Mouse (Mus musculus): ENCODE measurements around the gene Nceh1. TPM values are rescaled to one million over a fixed set of nuclear protein-coding genes. Genes with fewer than 3 reads are reported as not detected.
"Not testable (repeated sequence)": the region's sequence is repeated elsewhere in the genome, so short reads cannot be mapped to it uniquely, and the experiment has no call there.

Nceh1 gene
- polyA plus RNA-seq, 1 experiment: 2.4 TPM

- Histone ChIP-seq H3K36me3 (ENCODE audit: control insufficient read depth, insufficient read depth, low read length) (no peaks in the 10 kb centered on the region), H3K4me1 (ENCODE audit: control insufficient read depth, insufficient read depth, low read length) (no peaks in the 10 kb centered on the region), H3K4me3 (ENCODE audit: control insufficient read depth, low read depth, low read length) (no peak overlapping the region), H3K27ac (ENCODE audit: control insufficient read depth, insufficient read depth, low read depth, low read length) (no peak overlapping the region), H3K27me3 (ENCODE audit: control insufficient read depth, insufficient read depth, low read length) (no peaks in the 10 kb centered on the region)
- TF ChIP-seq CTCF (IDR thresholded peaks at IDR 0.05; ENCODE audit: control insufficient read depth, insufficient read depth, insufficient replicate concordance, low read depth, low read length) (no peak), POLR2A (IDR thresholded peaks at IDR 0.05; ENCODE audit: control insufficient read depth, low read depth, low read length) (no peak)
Measured at GRCm38 (mm10) chr3:27267887-27268286, 85.1 kb downstream of the Nceh1 start.

- TF ChIP-seq CTCF (IDR thresholded peaks at IDR 0.05; ENCODE audit: control insufficient read depth, insufficient read depth, insufficient replicate concordance, low read depth, low read length): no peak
- Histone ChIP-seq H3K36me3 (ENCODE audit: control insufficient read depth, insufficient read depth, low read length) (no peaks in the 10 kb centered on the region), H3K4me1 (ENCODE audit: control insufficient read depth, insufficient read depth, low read length) (no peaks in the 10 kb centered on the region), H3K27me3 (ENCODE audit: control insufficient read depth, insufficient read depth, low read length) (no peaks in the 10 kb centered on the region), H3K27ac (ENCODE audit: control insufficient read depth, insufficient read depth, low read depth, low read length) (no peak overlapping the region), H3K4me3 (ENCODE audit: control insufficient read depth, low read depth, low read length) (no peak overlapping the region)
Measured at GRCm38 (mm10) chr3:27269151-27269550, 86.4 kb downstream of the Nceh1 start.

DNA sequence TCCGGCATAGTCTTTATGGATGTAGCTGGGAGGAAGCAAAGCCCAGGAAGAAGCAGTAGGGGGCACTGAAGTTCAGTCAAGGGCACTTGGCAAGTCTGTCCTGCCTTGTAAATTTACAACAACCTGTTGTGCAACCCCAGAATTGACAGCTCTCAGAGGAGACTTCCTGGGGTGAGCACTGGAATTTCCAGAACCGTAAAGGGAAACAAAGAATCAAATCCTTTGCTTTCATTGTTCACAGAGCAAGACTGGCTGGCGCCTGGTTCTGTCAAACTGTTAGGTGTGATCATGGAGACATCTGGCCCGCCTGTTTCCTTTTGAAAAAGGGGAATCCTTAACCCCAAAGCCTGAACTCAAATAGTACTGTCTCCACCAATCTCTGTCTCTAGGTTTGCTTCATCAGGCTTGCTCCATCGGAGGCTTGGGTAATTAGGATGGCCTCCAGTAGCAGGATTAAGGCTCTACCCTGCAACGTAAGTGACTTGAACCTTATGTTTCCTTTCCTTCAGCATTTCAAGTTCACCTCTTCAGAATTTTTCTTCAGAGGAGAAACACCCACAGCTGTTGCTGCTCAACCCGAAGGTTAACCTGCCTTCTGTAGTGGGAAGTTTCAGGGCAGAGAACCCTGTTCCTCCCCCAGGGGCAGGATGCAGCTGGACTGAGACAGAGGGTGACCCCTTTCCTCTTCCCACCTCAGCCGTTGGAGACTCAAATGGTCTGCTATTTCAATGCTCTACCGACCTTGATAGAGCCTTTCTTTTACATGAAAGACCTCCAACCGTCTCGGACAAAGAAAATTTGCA is 87.6 kb downstream of the Nceh1 start:
- peak; percentile 12; the same call in 1 of the 2 replicates for TF ChIP-seq CTCF (IDR thresholded peaks at IDR 0.05; ENCODE audit: control insufficient read depth, insufficient read depth, insufficient replicate concordance, low read depth, low read length)
- no peak for TF ChIP-seq POLR2A (IDR thresholded peaks at IDR 0.05; ENCODE audit: control insufficient read depth, low read depth, low read length)
- H3K27ac ChIP-seq (ENCODE audit: control insufficient read depth, insufficient read depth, low read depth, low read length): no peak overlapping the region
- no peaks in the 10 kb centered on the region for H3K4me1 ChIP-seq (ENCODE audit: control insufficient read depth, insufficient read depth, low read length)
- no peaks in the 10 kb centered on the region for H3K27me3 ChIP-seq (ENCODE audit: control insufficient read depth, insufficient read depth, low read length)
- no peak overlapping the region for H3K4me3 ChIP-seq (ENCODE audit: control insufficient read depth, low read depth, low read length)
- H3K36me3 ChIP-seq (ENCODE audit: control insufficient read depth, insufficient read depth, low read length): no peaks in the 10 kb centered on the region

DNA sequence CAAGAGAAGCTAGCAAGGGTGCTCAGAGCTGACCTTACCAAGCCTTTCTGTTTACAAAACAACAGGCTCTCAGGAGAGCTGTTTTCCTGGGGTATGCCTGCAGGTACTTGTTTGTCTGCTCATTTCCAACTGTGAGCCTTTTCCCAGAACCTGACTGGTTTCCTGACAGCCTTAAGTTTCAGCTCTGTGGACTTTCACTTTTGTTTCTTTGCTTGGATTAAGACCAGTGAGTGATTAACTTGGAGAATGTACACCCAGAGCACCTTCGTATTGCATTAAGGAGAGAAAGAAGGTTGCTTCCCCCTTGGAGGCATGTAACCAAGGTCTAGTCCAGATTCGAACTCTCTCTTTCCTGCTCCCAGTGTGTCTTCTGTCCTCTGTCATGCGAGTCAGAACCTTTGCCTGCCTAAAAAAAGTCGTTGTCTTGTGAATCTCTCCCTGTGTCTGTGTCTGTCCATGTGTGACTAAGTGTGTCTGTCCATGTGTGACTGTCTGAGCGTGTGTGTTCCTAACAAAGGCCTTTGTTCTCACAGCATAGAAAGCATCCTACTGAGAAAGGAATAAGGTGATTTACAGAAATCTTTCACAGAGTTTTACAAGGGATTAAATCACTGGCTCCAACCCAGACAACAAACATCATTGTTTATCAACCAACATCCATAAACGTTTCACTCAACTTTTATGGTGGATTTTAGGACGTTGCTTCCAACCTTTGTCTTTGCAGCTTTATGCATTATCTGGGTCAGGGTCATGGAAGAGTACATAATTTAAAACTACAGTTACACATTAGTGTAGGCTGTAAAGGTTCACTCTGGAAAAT is 90.4 kb downstream of the Nceh1 start:
- Histone ChIP-seq H3K4me1 (ENCODE audit: control insufficient read depth, insufficient read depth, low read length) (no peaks in the 10 kb centered on the region), H3K4me3 (ENCODE audit: control insufficient read depth, low read depth, low read length) (no peak overlapping the region), H3K36me3 (ENCODE audit: control insufficient read depth, insufficient read depth, low read length) (no peaks in the 10 kb centered on the region), H3K27me3 (ENCODE audit: control insufficient read depth, insufficient read depth, low read length) (no peaks in the 10 kb centered on the region), H3K27ac (ENCODE audit: control insufficient read depth, insufficient read depth, low read depth, low read length) (no peak overlapping the region)
- TF ChIP-seq CTCF (IDR thresholded peaks at IDR 0.05; ENCODE audit: control insufficient read depth, insufficient read depth, insufficient replicate concordance, low read depth, low read length): no peak
- no peak for TF ChIP-seq POLR2A (IDR thresholded peaks at IDR 0.05; ENCODE audit: control insufficient read depth, low read depth, low read length)

- not testable (repeated sequence) for H3K4me3 ChIP-seq (ENCODE audit: control insufficient read depth, low read depth, low read length); H3K27me3 ChIP-seq (ENCODE audit: control insufficient read depth, insufficient read depth, low read length); H3K4me1 ChIP-seq (ENCODE audit: control insufficient read depth, insufficient read depth, low read length); H3K36me3 ChIP-seq (ENCODE audit: control insufficient read depth, insufficient read depth, low read length); H3K27ac ChIP-seq (ENCODE audit: control insufficient read depth, insufficient read depth, low read depth, low read length)
Measured at GRCm38 (mm10) chr3:27279286-27279925, 96.6 kb downstream of the Nceh1 start.

GRCm38 (mm10) chr3:27280280-27280749 is 97.5 kb downstream of the Nceh1 start:
- TF ChIP-seq CTCF (IDR thresholded peaks at IDR 0.05; ENCODE audit: control insufficient read depth, insufficient read depth, insufficient replicate concordance, low read depth, low read length) (no peak), POLR2A (IDR thresholded peaks at IDR 0.05; ENCODE audit: control insufficient read depth, low read depth, low read length) (no peak)
- peaks cover 2% of the 10 kb centered on the region; the same call in 1 of the 2 replicates for H3K4me1 ChIP-seq (ENCODE audit: control insufficient read depth, insufficient read depth, low read length)
- no peaks in the 10 kb centered on the region for H3K36me3 ChIP-seq (ENCODE audit: control insufficient read depth, insufficient read depth, low read length)
- H3K4me3 ChIP-seq (ENCODE audit: control insufficient read depth, low read depth, low read length): no peak overlapping the region
- no peaks in the 10 kb centered on the region for H3K27me3 ChIP-seq (ENCODE audit: control insufficient read depth, insufficient read depth, low read length)
- H3K27ac ChIP-seq (ENCODE audit: control insufficient read depth, insufficient read depth, low read depth, low read length): no peak overlapping the region

DNA sequence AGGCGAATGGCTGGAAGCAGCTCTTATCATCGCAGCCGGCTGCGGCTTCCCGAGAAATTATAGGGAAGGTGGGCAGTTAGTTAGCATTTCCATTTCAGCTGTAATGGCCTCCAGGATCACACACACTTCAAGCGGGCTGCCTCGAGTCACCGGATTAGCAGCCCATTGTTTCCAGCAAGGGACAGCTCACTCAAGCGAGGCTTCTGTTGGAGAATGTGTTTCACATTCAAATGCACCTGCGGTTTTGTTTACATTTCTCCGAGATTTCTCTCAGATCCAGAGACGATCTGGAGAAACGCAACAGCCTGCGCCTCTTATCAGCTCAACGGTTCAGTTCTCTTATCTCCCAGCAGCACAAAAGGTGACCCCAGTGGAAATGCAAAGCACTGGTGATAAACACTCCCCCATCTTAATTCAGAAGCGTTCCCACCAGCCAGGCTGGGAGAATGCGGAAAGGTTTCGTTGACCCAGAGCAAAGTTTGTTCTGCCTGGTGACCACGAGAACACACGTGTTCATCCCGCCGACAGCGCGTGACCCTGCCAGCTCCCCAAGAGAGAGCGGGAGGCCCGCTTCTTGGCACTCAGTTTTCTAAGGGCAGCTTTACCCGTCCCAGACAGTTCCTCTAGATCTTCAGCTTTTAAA is 100.4 kb downstream of the Nceh1 start:
- no peak overlapping the region for H3K27ac ChIP-seq (ENCODE audit: control insufficient read depth, insufficient read depth, low read depth, low read length)
- no peaks in the 10 kb centered on the region for H3K27me3 ChIP-seq (ENCODE audit: control insufficient read depth, insufficient read depth, low read length)
- no peaks in the 10 kb centered on the region for H3K36me3 ChIP-seq (ENCODE audit: control insufficient read depth, insufficient read depth, low read length)
- no peak for TF ChIP-seq CTCF (IDR thresholded peaks at IDR 0.05; ENCODE audit: control insufficient read depth, insufficient read depth, insufficient replicate concordance, low read depth, low read length)
- TF ChIP-seq POLR2A (IDR thresholded peaks at IDR 0.05; ENCODE audit: control insufficient read depth, low read depth, low read length): no peak
- peak overlapping the region; percentile 8; the same call in 1 of the 2 replicates for H3K4me3 ChIP-seq (ENCODE audit: control insufficient read depth, low read depth, low read length)
- peaks cover 2% of the 10 kb centered on the region; the same call in 1 of the 2 replicates for H3K4me1 ChIP-seq (ENCODE audit: control insufficient read depth, insufficient read depth, low read length)

All from testis, adult 2 months (tissue).